ENCODE assay signal across 9 mouse cellular contexts in the genomic region with DNA sequence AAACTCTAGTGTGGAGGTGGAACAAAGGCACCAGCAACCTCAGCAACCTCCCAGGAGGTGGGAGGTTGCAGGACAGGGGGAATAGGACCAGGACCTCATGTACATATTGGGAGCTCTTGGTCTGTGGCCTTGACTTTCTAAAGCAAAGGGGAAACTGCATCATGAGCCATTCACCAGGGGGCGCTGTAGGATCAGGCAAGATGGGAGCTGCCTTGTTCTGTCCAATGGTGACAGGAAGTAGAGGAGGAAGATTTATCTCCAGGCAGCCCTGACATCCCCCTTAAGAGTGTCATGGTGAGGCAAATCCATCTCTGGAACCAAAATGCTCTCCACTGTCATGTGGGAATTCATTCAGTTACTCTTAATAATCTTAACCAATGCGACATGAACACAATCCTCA. TPM values are rescaled to one million over a fixed set of nuclear protein-coding genes. Genes with fewer than 3 reads are reported as not detected.
DNase-seq lines count a peak whose midpoint lies in the region; TF ChIP-seq lines count a peak whose summit lies in the region.
"Had no signal": no experiment of that assay in that cellular context is flagged by ENCODE, and none has a peak within 500 bp of the region (broad histone marks: within the 10 kb centered on the region; RNA-seq: fewer than 3 reads in every experiment).

No protein-coding gene starts in this region.

- no peaks in the 10 kb centered on the region for H3K9me3 ChIP-seq in midbrain, embryonic 10.5 days (replicated peaks)

- H3K4me3 ChIP-seq in cerebellum, adult 2 months (replicated peaks; ENCODE audit: insufficient read depth, low read depth, low read length): no peak overlapping the region
- H3K4me3 ChIP-seq in left cerebral cortex, adult 2 months: no peak overlapping the region
- H3K4me3 ChIP-seq in midbrain, embryonic 10.5 days: no peak overlapping the region

- peak; percentile 82 for DNase-seq in R1 (ENCODE audit: low read depth, low spot score)
- DNase-seq in cerebellum, adult 2 months: peak; percentile 66 to 79
- DNase-seq in frontal cortex, adult 2 months (ENCODE audit: extremely low spot score in 1 of 2, low spot score in 1 of 2): peak; percentile 44 to 91
- DNase-seq in hindlimb bud, embryonic 11.5 days (ENCODE audit: extremely low spot score, low read depth, low spot score): peak; percentile 28
- peak; percentile 78 to 85 for DNase-seq in left cerebral cortex, adult 2 months (ENCODE audit: extremely low spot score in 1 of 2, low spot score in 2 of 2)
- DNase-seq in midbrain, embryonic 10.5 days (ENCODE audit: low spot score): peak; percentile 80
- DNase-seq in right cerebral cortex, postnatal 25 days: peak; percentile 68
- DNase-seq in MN1 (ENCODE audit: low spot score): no peak

- intact Hi-C loops in left cerebral cortex, adult 2 months (cut with DNase I): loop anchor here (1.0 to 10.0 kb wide), 3 partner anchors 108 to 488 kb away; no protein-coding TSS in a partner anchor

- H3K27me3 ChIP-seq in cerebellum, adult 2 months (ENCODE audit: control insufficient read depth, insufficient read depth, low read length): no peaks in the 10 kb centered on the region
- H3K27me3 ChIP-seq in midbrain, embryonic 10.5 days (ENCODE audit: low read depth, poor library complexity, severe bottlenecking): no peaks in the 10 kb centered on the region

- 42% methylated on average over 2 of the region's 2 CpGs for WGBS in cerebellum, adult 2 months
- WGBS in midbrain, embryonic 10.5 days: 52% methylated on average over 2 of the region's 2 CpGs

- peak; percentile 80 for TF ChIP-seq CTCF in cerebellum, adult 2 months (IDR thresholded peaks at IDR 0.05; ENCODE audit: borderline replicate concordance, insufficient read depth, low read depth, low read length)
- TF ChIP-seq CTCF in left cerebral cortex, adult 2 months (IDR thresholded peaks at IDR 0.05): peak; percentile 91

- no peaks in the 10 kb centered on the region for H3K4me1 ChIP-seq in cerebellum, adult 2 months (ENCODE audit: control insufficient read depth, insufficient read depth, low read length)
- peaks cover 12% of the 10 kb centered on the region for H3K4me1 ChIP-seq in midbrain, embryonic 10.5 days

- H3K27ac ChIP-seq in cerebellum, adult 2 months (ENCODE audit: insufficient read depth, low read length): no peak overlapping the region
- no peak overlapping the region for H3K27ac ChIP-seq in left cerebral cortex, adult 2 months
- no peak overlapping the region for H3K27ac ChIP-seq in midbrain, embryonic 10.5 days (replicated peaks)
- H3K27ac ChIP-seq: macrophage had no signal

- peaks cover 36% of the 10 kb centered on the region for H3K36me3 ChIP-seq in midbrain, embryonic 10.5 days

- no peak for TF ChIP-seq POLR2A in cerebellum, adult 2 months (IDR thresholded peaks at IDR 0.05; ENCODE audit: borderline replicate concordance, insufficient read depth, low read length)

RNA-seq across cellular contexts. Expression of a gene that starts 43.6 kb away (rescaled TPM):
- polyA plus RNA-seq in cerebellum, adult 2 months (2012; rRNA removed): 0.34 and 0.49 TPM in 2 replicates
- polyA plus RNA-seq in frontal cortex, adult 2 months (2012; rRNA removed): 1.6 and 2.0 TPM in 2 replicates
- total RNA-seq in left cerebral cortex, adult 2 months (2021): under 1 TPM; 0.29 to 0.63 TPM
- polyA plus RNA-seq in midbrain, embryonic 10.5 days (2016; fragmentation: Nextera tagmentation; extraction: Ambion mirVana): 16.7 and 21.0 TPM in 2 replicates
- polyA plus RNA-seq: macrophage had no signal
